Mouse (Mus musculus) MEL (cell line): ENCODE measurements at regions not wholly inside any gene's neighbourhood (a gene's known extent, or its start where the extent isn't known, plus 50 kb on each side); places are given as distances from the start of the nearest gene placed in this dataset.

ENCODE experiments used
- BHLHE40 ChIP-seq: IDR thresholded peaks from 2 replicates; pipeline ENCODE4 v1.6.1; 2012; ENCODE audit warnings: low read depth, mild to moderate bottlenecking, inconsistent platforms, low read length, improper control_type of control experiment, borderline replicate concordance
- CHD1 ChIP-seq: IDR thresholded peaks from 2 replicates; pipeline ENCODE4 v1.6.1; 2012; ENCODE audit warnings: low read depth, mild to moderate bottlenecking, inconsistent platforms, low read length, improper control_type of control experiment
- CTCF ChIP-seq, 3 experiments: IDR thresholded peaks in 2 of 3; conservative IDR thresholded peaks in 1 of 3; 2 replicates each; pipeline ENCODE4 v1.5.1; 2011 to 2012; ENCODE audit warnings: low read length in 3 of 3, low read depth in 2 of 3, mild to moderate bottlenecking in 2 of 3, improper control_type of control experiment in 1 of 3, inconsistent platforms in 1 of 3, mixed read lengths in 1 of 3, moderate library complexity in 1 of 3; ENCODE audit not compliant: control insufficient read depth in 1 of 3, insufficient read depth in 1 of 3, poor library complexity in 1 of 3, severe bottlenecking in 1 of 3
- ELF1 ChIP-seq: IDR thresholded peaks from 2 replicates; pipeline ENCODE4 v1.6.1; 2014; ENCODE audit warnings: low read depth, mild to moderate bottlenecking, inconsistent platforms, low read length, improper control_type of control experiment, moderate library complexity
- EP300 ChIP-seq, 2 experiments: IDR thresholded peaks; 2 replicates each; pipeline ENCODE4 v1.6.1; 2011; ENCODE audit warnings: improper control_type of control experiment in 2 of 2, low read length in 2 of 2, low read depth in 1 of 2, mild to moderate bottlenecking in 1 of 2
- JUND ChIP-seq: IDR thresholded peaks from 2 replicates; pipeline ENCODE4 v1.6.1; 2011; ENCODE audit warnings: low read depth, mild to moderate bottlenecking, improper control_type of control experiment, low read length
- MAFK ChIP-seq: IDR thresholded peaks from 2 replicates; pipeline ENCODE4 v1.6.1; 2011; ENCODE audit warnings: low read depth, mild to moderate bottlenecking, low read length, improper control_type of control experiment, borderline replicate concordance
- MAX ChIP-seq: IDR thresholded peaks from 2 replicates; pipeline ENCODE4 v1.6.1; 2011; ENCODE audit warnings: low read length, improper control_type of control experiment
- MXI1 ChIP-seq: IDR thresholded peaks from 2 replicates; pipeline ENCODE4 v1.6.1; 2011; ENCODE audit warnings: mild to moderate bottlenecking, low read depth, low read length, improper control_type of control experiment
- POLR2A ChIP-seq, 2 experiments: IDR thresholded peaks; 2 replicates each; pipeline ENCODE4 v1.6.1; 2011 to 2012; ENCODE audit warnings: low read length in 2 of 2, mild to moderate bottlenecking in 2 of 2, control low read depth in 1 of 2, improper control_type of control experiment in 1 of 2, low read depth in 1 of 2, moderate library complexity in 1 of 2; ENCODE audit not compliant: control insufficient read depth in 1 of 2, insufficient read depth in 1 of 2, poor library complexity in 1 of 2
- USF1 ChIP-seq: IDR thresholded peaks from 2 replicates; pipeline ENCODE4 v1.6.1; 2014; ENCODE audit warnings: low read depth, mild to moderate bottlenecking, inconsistent platforms, low read length, improper control_type of control experiment, moderate library complexity
- ZC3H11A ChIP-seq: IDR thresholded peaks from 2 replicates; pipeline ENCODE4 v1.6.1; 2012; ENCODE audit warnings: low read depth, mild to moderate bottlenecking, inconsistent platforms, low read length, improper control_type of control experiment
- ZMIZ1 ChIP-seq: IDR thresholded peaks from 2 replicates; pipeline ENCODE4 v1.6.1; 2012; ENCODE audit warnings: low read depth, mild to moderate bottlenecking, inconsistent platforms, low read length, improper control_type of control experiment, moderate library complexity

DNA sequence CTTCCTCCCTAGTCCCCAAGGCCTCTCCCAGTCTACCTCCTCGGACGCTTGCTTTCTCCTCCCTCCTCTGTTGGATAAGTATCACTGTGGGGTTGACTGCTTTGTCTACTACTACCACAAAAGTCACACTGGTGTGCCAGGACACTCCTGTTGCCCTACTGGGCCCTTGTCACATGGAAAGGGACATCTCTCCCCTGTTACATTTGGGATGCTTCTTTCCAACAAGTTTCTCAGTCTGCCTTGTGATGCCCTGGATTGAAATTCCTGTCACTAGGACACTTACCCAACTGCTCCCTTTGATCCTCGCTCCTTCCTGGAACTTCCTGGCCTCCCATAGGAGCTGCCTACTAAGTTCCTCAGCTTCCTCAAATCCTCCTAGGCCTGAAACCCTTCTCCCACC is 501.9 kb upstream of the Nox3 start:
- TF ChIP-seq CTCF (IDR thresholded peaks at IDR 0.05 in 2 of 3, conservative IDR thresholded peaks at IDR 0.05 in 1 of 3; ENCODE audit: control insufficient read depth in 1 of 3, insufficient read depth in 1 of 3, low read depth in 2 of 3, low read length in 3 of 3, poor library complexity in 1 of 3, severe bottlenecking in 1 of 3) (no peak), ZMIZ1 (no peak), MAX (no peak), POLR2A (IDR thresholded peaks at IDR 0.05; ENCODE audit: control insufficient read depth in 1 of 2, insufficient read depth in 1 of 2, low read depth in 1 of 2, low read length in 2 of 2, poor library complexity in 1 of 2) (no peak), EP300 (IDR thresholded peaks at IDR 0.05; ENCODE audit: low read depth in 1 of 2, low read length in 2 of 2) (no peak), JUND (no peak), ELF1 (no peak), ZC3H11A (no peak), MAFK (no peak), USF1 (no peak), MXI1 (no peak), CHD1 (no peak), BHLHE40 (no peak)
